Mouse (Mus musculus) brown adipose tissue, adult 24 weeks (tissue): Measurements from ENCODE around the gene Srp54b. TPM values are rescaled to one million over a fixed set of nuclear protein-coding genes. Genes with fewer than 3 reads are reported as not detected.

Experiments
- polyA plus RNA-seq: library from polyadenylated mRNA; stranded (reverse); fragments of >200 nt; gene quantifications from 2 replicates; pipeline ENCODE4 v1.2.4, GENCODE M21; 2012; ENCODE audit not compliant: missing spikeins, insufficient read depth, insufficient read length

The Srp54b gene
- polyA plus RNA-seq, 1 experiment = 15.7 TPM

Other genes with a start within 250 kb of the Srp54b start
- gene Gm20403, start 168.6 kb upstream of the Srp54b start, polyA plus RNA-seq = not detected in 2 replicates
- gene Baz1a, start 140.8 kb upstream of the Srp54b start, polyA plus RNA-seq = 3.6 and 6.3 TPM in 2 replicates
- gene 2700097O09Rik, start 75.0 kb upstream of the Srp54b start, polyA plus RNA-seq = 9.1 and 11.2 TPM in 2 replicates
- gene Srp54a, start 74.8 kb upstream of the Srp54b start, polyA plus RNA-seq = 82.3 and 86.5 TPM in 2 replicates
- gene Fam177a, start 30.6 kb upstream of the Srp54b start, polyA plus RNA-seq = 19.3 and 21.7 TPM in 2 replicates
- 14.5 TPM in 1 of 2 replicates, not detected in the other for gene 1700047I17Rik2, start 44.5 kb downstream of the Srp54b start, polyA plus RNA-seq
- 71.7 and 92.8 TPM in 2 replicates for gene Srp54c, start 75.1 kb downstream of the Srp54b start, polyA plus RNA-seq
- gene 1110008L16Rik, start 144.5 kb downstream of the Srp54b start, polyA plus RNA-seq = 11.8 and 16.0 TPM in 2 replicates
- 13.2 and 21.5 TPM in 2 replicates for gene Ppp2r3c, start 147.9 kb downstream of the Srp54b start, polyA plus RNA-seq
- gene Psma6, start 229.1 kb downstream of the Srp54b start, polyA plus RNA-seq = 251 and 340 TPM in 2 replicates